Mouse (Mus musculus): ENCODE results near the gene Prune2.

DNA sequence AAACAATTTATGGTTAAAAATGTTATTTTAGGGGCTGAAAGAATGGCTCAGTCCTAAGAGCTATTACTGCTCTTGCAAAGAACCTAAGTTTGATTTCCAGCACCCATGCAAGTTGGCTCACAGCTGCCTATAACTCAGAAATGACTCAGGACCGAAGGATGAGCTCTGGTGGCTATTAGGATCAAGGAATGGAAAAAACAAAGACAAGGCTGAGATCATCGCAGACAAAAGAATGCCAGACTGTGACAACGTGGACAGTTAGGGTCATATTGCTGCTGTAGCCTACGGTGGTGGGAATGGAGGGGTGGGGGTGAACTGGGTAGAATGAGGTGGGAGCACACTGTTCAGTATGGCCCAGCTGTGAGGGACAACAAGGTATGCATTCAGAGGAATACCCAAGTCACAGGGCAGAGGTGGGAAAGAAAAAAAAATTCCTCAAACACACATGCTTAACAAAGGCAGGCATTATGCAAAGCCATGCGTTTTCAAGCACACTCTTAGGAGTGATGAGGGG, 269.7 kb downstream of the Prune2 start:
- TF ChIP-seq POLR2A (IDR thresholded peaks at IDR 0.05; ENCODE audit: insufficient read length, low read depth) (no peak), MAX (IDR thresholded peaks at IDR 0.05; ENCODE audit: low read depth) (no peak), CEBPB (IDR thresholded peaks at IDR 0.05; ENCODE audit: insufficient read depth, poor library complexity, severe bottlenecking) (no peak), REST (IDR thresholded peaks at IDR 0.05; ENCODE audit: insufficient read depth, insufficient read length) (no peak), TCF12 (IDR thresholded peaks at IDR 0.05; ENCODE audit: insufficient read depth, poor library complexity, severe bottlenecking) (no peak), SRF (IDR thresholded peaks at IDR 0.05; ENCODE audit: control insufficient read depth, insufficient read length, low read depth) (no peak), POLR2AphosphoS2 (IDR thresholded peaks at IDR 0.05; ENCODE audit: insufficient read length, low read depth) (peak; percentile 74), USF1 (IDR thresholded peaks at IDR 0.05; ENCODE audit: low read depth) (no peak), MYOG (IDR thresholded peaks at IDR 0.05; ENCODE audit: control insufficient read depth in 1 of 3, insufficient read depth in 1 of 3, insufficient read length in 2 of 3, low read depth in 2 of 3) (no peak)

Measured in myocyte (in vitro differentiated cells).